Mouse (Mus musculus): ENCODE measurements at regions not wholly inside any gene's neighbourhood (a gene's known extent, or its start where the extent isn't known, plus 50 kb on each side); places are given as distances from the start of the nearest gene placed in this dataset.

DNA sequence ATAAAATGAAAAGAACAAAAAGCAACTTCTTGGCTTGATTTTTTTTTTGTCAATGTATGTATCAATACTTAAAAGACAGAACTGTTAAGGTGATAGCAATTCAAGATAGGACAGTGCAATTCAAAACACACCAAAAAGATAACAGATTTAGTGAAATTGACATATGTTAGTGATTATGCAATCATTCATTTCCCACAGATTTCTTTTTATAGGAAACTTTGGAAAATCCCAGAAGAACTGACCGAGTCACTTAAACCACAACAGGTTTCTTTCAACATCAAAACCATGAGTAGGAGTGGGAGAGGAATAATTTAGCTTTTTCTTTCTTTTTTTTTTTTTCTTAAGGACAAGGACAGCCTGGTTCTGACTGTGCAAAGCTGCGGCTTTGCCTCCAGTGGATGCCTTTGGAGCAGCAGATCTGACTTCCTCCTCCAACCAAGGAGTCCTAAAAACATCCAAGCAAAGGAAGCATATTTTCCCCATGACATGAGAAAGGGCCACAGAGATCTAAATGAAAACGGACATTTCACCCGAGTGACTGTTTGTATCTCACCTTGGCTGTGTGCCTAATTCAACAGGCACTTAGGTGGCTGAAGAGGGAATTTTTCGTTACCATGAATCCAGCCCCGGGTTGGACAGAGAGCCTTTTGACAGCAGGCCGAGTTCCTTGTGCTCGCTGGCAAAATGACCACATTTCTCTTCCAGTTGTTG, 463.8 kb upstream of the Zeb2 start:
- TF ChIP-seq CTCF (IDR thresholded peaks at IDR 0.05) = peak; percentile 30; the same call in 1 of the 2 replicates
- peak; percentile 30; the same call in 1 of the 2 replicates for TF ChIP-seq EP300 (IDR thresholded peaks at IDR 0.05)

Measured in lung, postnatal 0 days (tissue).